Mouse (Mus musculus) ES-CJ7 (cell line): ENCODE results near the gene Cpox.

Source experiments
- DNase-seq: peaks from one replicate; pipeline ENCODE4 v3.0.0; 2011; ENCODE audit warnings: low read depth, low spot score

Cpox gene

GRCm38 (mm10) chr16:58751314-58751713, 81.2 kb downstream of the Cpox start:
- peak; percentile 23 for DNase-seq

DNA sequence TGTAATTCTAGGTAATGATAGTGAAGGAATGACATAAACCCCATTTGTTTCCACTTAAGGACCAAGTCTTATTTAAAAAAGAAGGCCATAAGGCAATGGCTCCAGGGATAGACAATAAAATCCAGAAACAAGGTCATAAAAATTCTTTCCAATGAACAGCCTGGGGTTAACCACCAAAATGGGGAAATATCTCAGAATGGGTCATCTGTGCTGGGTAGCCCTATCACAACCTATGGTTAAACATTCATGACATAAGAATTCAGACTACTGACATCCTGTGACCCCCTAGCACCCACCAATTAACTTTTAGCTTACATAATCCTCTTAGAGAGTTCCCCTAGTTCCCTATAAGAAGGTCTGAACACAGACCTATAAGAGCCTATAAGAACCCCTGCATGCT, 86.1 kb downstream of the Cpox start:
- DNase-seq = no peak

DNA sequence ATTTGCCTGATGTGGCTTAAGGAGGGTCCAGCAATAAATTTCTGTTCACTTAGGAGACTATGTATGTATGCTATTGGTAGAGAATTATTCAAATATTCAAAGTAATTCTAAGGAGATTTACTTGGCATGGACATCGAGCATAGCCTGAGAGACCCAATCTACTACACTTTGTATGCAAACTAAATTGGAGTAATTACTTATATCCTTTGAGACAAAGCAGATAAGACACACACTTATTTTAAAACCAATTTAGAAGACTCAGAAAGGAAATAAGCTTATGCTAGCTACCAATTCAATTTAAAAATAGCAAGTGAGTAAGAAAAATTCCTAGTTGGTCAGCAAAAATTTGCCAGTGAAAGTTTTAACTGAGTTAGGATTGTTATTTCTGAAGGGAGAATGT, 93.0 kb downstream of the Cpox start, which contains the start of gene Olfr172:
Olfr172 (minus strand) TSS at position 101 of the 400 bp plus-strand sequence.
- DNase-seq = no peak
